Mouse (Mus musculus) olfactory bulb, adult 2 months (tissue): ENCODE data around the gene Sfxn5. TPM values are rescaled to one million over a fixed set of nuclear protein-coding genes. Genes with fewer than 3 reads are reported as not detected.

Source experiments
- H3K27ac ChIP-seq: fragments of 200-500 bp; 2 replicates; pipeline ENCODE4 v1.5.1; 2012; ENCODE audit warnings: low read depth, low read length; ENCODE audit not compliant: insufficient read depth
- H3K4me1 ChIP-seq: fragments of 200-500 bp; 2 replicates; pipeline ENCODE4 v1.6.1; 2012; ENCODE audit warnings: low read length; ENCODE audit not compliant: control insufficient read depth, insufficient read depth
- H3K4me3 ChIP-seq: fragments of 200-500 bp; 2 replicates; pipeline ENCODE4 v1.5.1; 2012; ENCODE audit warnings: mild to moderate bottlenecking, low read depth, low read length, moderate library complexity; ENCODE audit not compliant: insufficient read depth
- CTCF ChIP-seq: fragments of 200-500 bp; IDR thresholded peaks from 2 replicates; pipeline ENCODE4 v1.5.1; 2012; ENCODE audit warnings: low read depth, mild to moderate bottlenecking, low read length, moderate library complexity; ENCODE audit not compliant: insufficient read depth
- POLR2A ChIP-seq: fragments of 200-500 bp; IDR thresholded peaks from 2 replicates; pipeline ENCODE4 v1.6.1; 2012; ENCODE audit warnings: mild to moderate bottlenecking, low read depth, low read length, moderate library complexity; ENCODE audit not compliant: insufficient read depth
- WGBS: fragments of 180-500 bp; shearing (Covaris S2); methylation state at CpG from one replicate; pipeline ENCODE4 v1.1.7; 2018; 5-methylcytosine and 5-hydroxymethylcytosine counted together
- polyA plus RNA-seq: library from polyadenylated mRNA; stranded (reverse); fragments of >200 nt; gene quantifications from 2 replicates; pipeline ENCODE4 v1.2.4, GENCODE M21; 2012; ENCODE audit warnings: low replicate concordance; ENCODE audit not compliant: missing spikeins, insufficient read depth, insufficient read length

Gene Sfxn5
- polyA plus RNA-seq, 1 experiment: not detected

- no peaks in the 10 kb centered on the region for H3K4me1 ChIP-seq
- no peak overlapping the region for H3K27ac ChIP-seq
- H3K4me3 ChIP-seq: no peak overlapping the region
- WGBS: 89% methylated on average over 12 of the region's 12 CpGs
- TF ChIP-seq CTCF: no peak
Measured at GRCm38 (mm10) chr6:85340184-85340583, 7.0 kb upstream of the Sfxn5 start.

DNA sequence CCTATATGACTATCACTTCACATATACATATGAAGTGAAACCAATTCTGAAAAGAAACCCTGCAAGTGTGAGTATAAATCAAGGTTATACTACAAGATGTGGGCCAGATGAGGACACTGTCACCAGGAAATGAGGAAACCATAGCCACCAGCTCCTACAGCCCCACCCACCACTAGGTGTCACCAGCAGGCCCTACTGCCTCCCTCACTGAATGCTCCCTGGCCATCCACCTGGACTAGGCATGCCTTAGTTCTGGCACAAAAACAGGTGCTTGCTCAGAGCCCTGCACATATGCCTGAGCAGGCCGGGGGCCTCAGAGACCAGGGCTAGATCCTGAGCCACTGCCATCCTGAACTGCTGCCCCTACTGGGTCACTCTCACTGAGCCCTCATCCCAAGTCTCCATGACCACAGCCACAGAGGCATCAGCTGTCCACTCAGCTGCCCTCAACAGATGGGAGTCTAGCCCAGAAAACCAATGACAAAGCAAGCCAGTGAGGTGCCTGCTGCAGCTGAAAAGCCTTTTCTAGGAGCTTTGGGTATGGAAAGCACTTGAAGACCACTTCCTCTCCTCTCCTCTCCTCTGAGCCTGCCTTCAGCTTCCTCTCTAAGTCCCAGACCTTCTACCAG lies 6.2 kb upstream of the Sfxn5 start:
- no peak for TF ChIP-seq POLR2A
- peak; percentile 33; the same call in 1 of the 2 replicates for TF ChIP-seq CTCF
- 88% methylated on average over 1 of the region's 1 CpGs for WGBS
- H3K27ac ChIP-seq: no peak overlapping the region

GRCm38 (mm10) chr6:85336944-85337343 lies 3.7 kb upstream of the Sfxn5 start:
- H3K4me3 ChIP-seq: no peak overlapping the region
- TF ChIP-seq CTCF: no peak
- no peak for TF ChIP-seq POLR2A
- H3K4me1 ChIP-seq: peaks cover 4% of the 10 kb centered on the region
- no peak overlapping the region for H3K27ac ChIP-seq
- 88% methylated on average over 9 of the region's 9 CpGs for WGBS

More for the DNA sequence above, 6.2 kb upstream of the Sfxn5 start:
- Histone ChIP-seq H3K4me3 (no peak overlapping the region), H3K4me1 (no peaks in the 10 kb centered on the region)

GRCm38 (mm10) chr6:85335352-85335751 lies 2.1 kb upstream of the Sfxn5 start:
- Histone ChIP-seq H3K4me3 (no peak overlapping the region), H3K4me1 (peaks cover 8% of the 10 kb centered on the region), H3K27ac (no peak overlapping the region)
- WGBS: 78% methylated on average over 3 of the region's 3 CpGs
- TF ChIP-seq CTCF (no peak), POLR2A (no peak)

DNA sequence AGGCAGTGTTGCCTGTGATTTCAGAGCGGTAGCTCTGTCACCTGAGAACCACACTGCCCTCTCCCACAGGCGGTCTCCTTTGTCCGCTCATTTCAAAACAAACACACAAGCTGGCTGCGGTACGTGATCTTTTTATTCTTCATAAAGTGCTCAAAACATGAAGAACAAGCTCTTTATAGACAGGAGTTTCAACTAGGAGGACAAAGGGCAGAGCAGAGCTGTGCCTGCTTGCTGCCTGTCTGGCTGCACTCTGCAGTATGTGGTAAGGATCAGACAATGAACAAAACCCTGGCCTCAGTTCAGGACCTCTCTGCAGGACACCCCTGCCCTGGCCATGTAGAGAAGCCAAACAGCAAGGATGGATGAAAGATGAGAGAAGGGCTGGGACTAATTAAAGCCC lies 1.6 kb upstream of the Sfxn5 start:
- Histone ChIP-seq H3K4me3 (no peak overlapping the region), H3K4me1 (peaks cover 8% of the 10 kb centered on the region), H3K27ac (no peak overlapping the region)
- no peak for TF ChIP-seq POLR2A
- no peak for TF ChIP-seq CTCF
- 63% methylated on average over 5 of the region's 5 CpGs for WGBS

DNA sequence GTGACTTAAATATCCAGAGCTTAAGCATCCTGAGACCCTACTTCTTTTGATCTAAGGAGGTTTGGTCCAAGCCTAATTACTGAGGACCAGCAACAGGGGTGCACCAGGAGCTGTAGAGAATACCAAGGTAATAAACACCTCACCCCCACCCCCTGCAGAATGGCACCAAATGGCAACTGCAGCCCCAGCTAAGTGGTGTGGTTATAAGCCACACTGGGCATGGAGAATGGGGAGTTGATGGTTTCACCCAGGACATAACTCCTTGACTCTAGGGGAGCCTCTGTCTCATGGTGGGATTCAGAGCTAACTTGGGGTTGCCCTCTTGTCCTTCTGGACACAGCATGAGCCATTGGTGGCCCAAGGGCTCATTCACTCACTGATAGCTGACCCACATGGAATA lies 1.0 kb upstream of the Sfxn5 start:
- Histone ChIP-seq H3K4me3 (no peak overlapping the region), H3K4me1 (peaks cover 8% of the 10 kb centered on the region), H3K27ac (no peak overlapping the region)
- TF ChIP-seq POLR2A (no peak), CTCF (no peak)

GRCm38 (mm10) chr6:85333732-85334131 lies 510 bp upstream of the Sfxn5 start:
- WGBS: 1% methylated on average over 13 of the region's 13 CpGs
- peaks cover 8% of the 10 kb centered on the region for H3K4me1 ChIP-seq
- H3K27ac ChIP-seq: peak overlapping the region; percentile 90
- TF ChIP-seq POLR2A (no peak), CTCF (no peak)
- peak overlapping the region; percentile 87 for H3K4me3 ChIP-seq

DNA sequence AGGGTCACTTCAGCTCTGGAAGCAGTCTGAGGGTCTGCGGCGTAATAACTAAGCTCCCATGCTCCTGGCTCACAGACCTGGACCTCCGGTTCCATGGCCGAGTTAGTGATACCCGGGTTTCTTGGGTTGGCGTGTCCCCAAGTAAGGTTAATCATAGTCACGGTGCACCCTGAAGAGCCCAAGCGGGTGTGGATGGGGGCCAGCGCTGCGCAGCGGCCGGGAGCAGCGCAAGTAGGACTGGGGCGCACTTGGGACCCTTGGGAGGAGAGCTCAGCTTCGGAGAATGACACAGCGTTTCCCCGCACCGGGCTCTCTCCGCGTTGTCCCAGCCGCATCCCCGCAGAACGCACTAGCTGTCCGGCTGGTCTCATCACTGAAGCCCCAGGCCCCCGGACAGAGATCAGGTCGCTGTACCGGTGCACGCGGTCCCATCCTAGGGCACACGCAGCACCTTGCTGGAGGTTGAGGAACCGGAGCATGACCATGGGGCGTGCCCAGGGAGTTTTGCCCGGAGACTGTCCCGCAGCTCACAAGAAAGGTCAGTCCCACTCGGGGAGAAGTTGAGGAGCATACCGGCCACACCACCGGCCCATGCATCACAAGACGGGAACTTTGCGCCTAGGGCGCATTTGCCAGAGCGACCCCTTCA lies 747 bp downstream of the Sfxn5 start:
- TF ChIP-seq POLR2A (no peak), CTCF (no peak)
- peak overlapping the region; percentile 39 for H3K27ac ChIP-seq
- WGBS: under 1% methylated on average over 41 of the region's 41 CpGs
- H3K4me1 ChIP-seq: peaks cover 8% of the 10 kb centered on the region
- H3K4me3 ChIP-seq: peak overlapping the region; percentile 87

DNA sequence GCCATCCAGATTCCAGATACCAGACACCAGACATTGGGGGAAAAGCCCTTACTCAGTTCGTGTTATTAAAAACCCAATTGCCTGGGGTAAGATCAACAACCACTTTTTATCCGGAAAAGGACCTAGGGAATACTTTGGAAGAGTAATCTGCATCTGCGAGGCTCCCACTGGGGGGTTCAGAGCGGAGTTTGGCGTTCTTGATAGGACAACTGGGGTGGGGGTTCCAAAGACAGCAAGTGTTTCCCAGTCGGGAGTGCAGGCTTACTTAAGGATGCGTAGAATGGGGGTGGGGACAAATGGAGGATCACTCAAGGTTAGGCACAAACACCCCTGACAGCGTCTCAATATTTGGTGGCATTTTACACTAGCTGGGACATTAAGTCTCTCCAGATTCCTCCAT lies 1.5 kb downstream of the Sfxn5 start:
- TF ChIP-seq CTCF: no peak
- TF ChIP-seq POLR2A: no peak
- Histone ChIP-seq H3K4me1 (peaks cover 8% of the 10 kb centered on the region), H3K27ac (peak overlapping the region; percentile 26; the same call in 1 of the 2 replicates), H3K4me3 (peak overlapping the region; percentile 17; the same call in 1 of the 2 replicates)
- 23% methylated on average over 8 of the region's 8 CpGs for WGBS

DNA sequence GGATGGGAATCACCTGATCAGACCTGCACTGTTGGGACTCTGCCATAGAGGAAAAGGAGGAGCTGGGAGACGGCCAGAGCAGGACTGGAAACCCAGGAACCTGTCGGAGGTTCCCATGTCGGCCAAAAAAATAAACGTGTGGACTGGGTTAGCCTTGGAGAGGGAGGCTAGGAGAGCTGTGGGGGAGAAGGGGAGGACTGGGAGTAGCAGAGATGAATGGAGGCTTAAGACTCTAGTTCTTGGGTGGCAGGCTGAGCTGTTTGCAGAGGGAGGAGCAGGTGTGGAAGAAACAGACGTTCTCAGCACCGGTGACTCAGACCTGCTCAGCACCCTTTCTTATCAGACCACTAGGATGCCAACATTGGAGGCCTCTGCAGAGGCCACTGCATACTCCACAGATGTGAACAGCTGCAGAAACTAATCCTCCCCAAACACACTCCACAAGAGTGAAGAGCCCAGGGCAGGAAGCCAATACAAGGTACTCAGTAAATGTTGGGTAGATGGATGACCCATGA lies 1.9 kb downstream of the Sfxn5 start:
- Histone ChIP-seq H3K27ac (peak overlapping the region; percentile 26; the same call in 1 of the 2 replicates), H3K4me1 (peaks cover 8% of the 10 kb centered on the region), H3K4me3 (no peak overlapping the region)
- TF ChIP-seq CTCF (no peak), POLR2A (no peak)
- WGBS: 31% methylated on average over 6 of the region's 6 CpGs
